7 mouse cellular contexts compared by ENCODE assay signal in genomic region chr2:155236362-155236992, GRCm38 (mm10). TPM values are rescaled to one million over a fixed set of nuclear protein-coding genes. Genes with fewer than 3 reads are reported as not detected.
DNase-seq lines count a peak whose midpoint lies in the region; ATAC-seq lines count a peak whose summit lies in the region.

Dynlrb1 (plus strand) TSS chr2:155236533.

- peaks cover 13% of the 10 kb centered on the region for H3K4me1 ChIP-seq in embryonic facial prominence, embryonic 12.5 days
- peaks cover 10% of the 10 kb centered on the region for H3K4me1 ChIP-seq in limb, embryonic 11.5 days (ENCODE audit: control insufficient read depth, insufficient read depth, low read length)
- peaks cover 20% of the 10 kb centered on the region for H3K4me1 ChIP-seq in midbrain, embryonic 14.5 days (ENCODE audit: control insufficient read depth, insufficient read depth, low read length)

- peak; percentile 96 for ATAC-seq in embryonic facial prominence, embryonic 12.5 days (ENCODE audit: insufficient number of reproducible peaks, insufficient read depth, low FRiP score, low TSS enrichment)
- ATAC-seq in limb, embryonic 11.5 days (ENCODE audit: insufficient number of reproducible peaks, low FRiP score, low TSS enrichment, low read depth): peak; percentile 98
- peak; percentile 98 for ATAC-seq in midbrain, embryonic 14.5 days (ENCODE audit: low FRiP score, low TSS enrichment)

- peak within 1 kb of the TSS; percentile 87 for H3K27ac ChIP-seq in embryonic facial prominence, embryonic 12.5 days
- peak within 1 kb of the TSS; percentile 66 for H3K27ac ChIP-seq in limb, embryonic 11.5 days (replicated peaks; ENCODE audit: low read depth, low read length)
- peak within 1 kb of the TSS; percentile 88 for H3K27ac ChIP-seq in midbrain, embryonic 14.5 days (replicated peaks; ENCODE audit: low read depth, low read length)

- no peaks in the 10 kb centered on the region for H3K27me3 ChIP-seq in embryonic facial prominence, embryonic 12.5 days
- H3K27me3 ChIP-seq in limb, embryonic 11.5 days (ENCODE audit: control insufficient read depth, insufficient read depth, low read length): no peaks in the 10 kb centered on the region
- no peaks in the 10 kb centered on the region for H3K27me3 ChIP-seq in midbrain, embryonic 14.5 days (ENCODE audit: control insufficient read depth, insufficient read depth, low read length)

- under 1% methylated on average over 50 of the region's 50 CpGs for WGBS in embryonic facial prominence, embryonic 12.5 days
- under 1% methylated on average over 50 of the region's 50 CpGs for WGBS in limb, embryonic 11.5 days
- under 1% methylated on average over 50 of the region's 50 CpGs for WGBS in midbrain, embryonic 14.5 days

- DNase-seq in adrenal gland, postnatal 25 days: peak; percentile 99
- DNase-seq in heart, adult 11 months: peak; percentile 100
- DNase-seq in kidney, adult 18-20 months: peak; percentile 100
- DNase-seq in limb, embryonic 11.5 days (ENCODE audit: low spot score): peak; percentile 100
- DNase-seq in midbrain, embryonic 14.5 days: peak; percentile 98
- DNase-seq in spleen, adult 18-20 months: peak; percentile 90 to 99

- H3K9me3 ChIP-seq in embryonic facial prominence, embryonic 12.5 days: no peaks in the 10 kb centered on the region
- no peaks in the 10 kb centered on the region for H3K9me3 ChIP-seq in limb, embryonic 11.5 days (ENCODE audit: control insufficient read depth, low read length)
- no peaks in the 10 kb centered on the region for H3K9me3 ChIP-seq in midbrain, embryonic 14.5 days (ENCODE audit: control insufficient read depth, low read length)

- peaks cover 8% of the 10 kb centered on the region for H3K36me3 ChIP-seq in embryonic facial prominence, embryonic 12.5 days
- no peaks in the 10 kb centered on the region for H3K36me3 ChIP-seq in limb, embryonic 11.5 days (ENCODE audit: control insufficient read depth, insufficient read depth, low read length)
- H3K36me3 ChIP-seq in midbrain, embryonic 14.5 days (ENCODE audit: control insufficient read depth, insufficient read depth, low read length): no peaks in the 10 kb centered on the region; the same call in 1 of the 2 replicates

- H3K4me3 ChIP-seq in embryonic facial prominence, embryonic 12.5 days: peak within 1 kb of the TSS; percentile 90
- peak within 1 kb of the TSS; percentile 91 for H3K4me3 ChIP-seq in limb, embryonic 11.5 days (ENCODE audit: low read depth, low read length)
- peak within 1 kb of the TSS; percentile 92 for H3K4me3 ChIP-seq in midbrain, embryonic 14.5 days (replicated peaks; ENCODE audit: low read depth, low read length)

- H3K4me2 ChIP-seq in embryonic facial prominence, embryonic 12.5 days (replicated peaks): peak within 1 kb of the TSS; percentile 94
- peak within 1 kb of the TSS; percentile 89 for H3K4me2 ChIP-seq in limb, embryonic 11.5 days (ENCODE audit: low read depth, severe bottlenecking)
- peak within 1 kb of the TSS; percentile 67 for H3K4me2 ChIP-seq in midbrain, embryonic 14.5 days (ENCODE audit: low read length)

- peak within 1 kb of the TSS; percentile 86 for H3K9ac ChIP-seq in embryonic facial prominence, embryonic 12.5 days
- H3K9ac ChIP-seq in limb, embryonic 11.5 days (ENCODE audit: low read length): peak within 1 kb of the TSS; percentile 91
- H3K9ac ChIP-seq in midbrain, embryonic 14.5 days (replicated peaks; ENCODE audit: low read length): peak within 1 kb of the TSS; percentile 85

RNA-seq across cellular contexts. Expression of gene Dynlrb1, which starts in this region (rescaled TPM):
- total RNA-seq in adrenal gland, postnatal 25 days (2021): 391 and 422 TPM in 2 replicates
- 435 and 454 TPM in 2 replicates for polyA plus RNA-seq in embryonic facial prominence, embryonic 12.5 days (2016; fragmentation: Nextera tagmentation; extraction: Ambion mirVana)
- polyA plus RNA-seq in limb, embryonic 11.5 days (2014; fragmentation: Nextera tagmentation; extraction: Ambion mirVana): 503 and 513 TPM in 2 replicates
- 698 and 838 TPM in 2 replicates for polyA plus RNA-seq in midbrain, embryonic 14.5 days (2014; fragmentation: Nextera tagmentation; extraction: Ambion mirVana)

Comparison
In these comparisons a context has a peak if more than half of its experiments do, and no peak if none do; other contexts are left out.
1. Peak in every context shown above with its lines: DNase-seq, ATAC-seq, H3K4me3 ChIP-seq and H3K27ac ChIP-seq.